Mouse (Mus musculus) hindbrain, embryonic 11.5 days (tissue): ENCODE results near the gene Napsa. TPM values are rescaled to one million over a fixed set of nuclear protein-coding genes. Genes with fewer than 3 reads are reported as not detected.
A peak's percentile ranks its signal among the peaks of the same experiment; 100 is the strongest.

Source experiments
- ATAC-seq: fragments of 200-750 bp; cut with Nextera tagmentation; 2 replicates; pipeline ENCODE4 v1.8.0; 2017; ENCODE audit warnings: mild to moderate bottlenecking, moderate TSS enrichment, moderate library complexity; ENCODE audit not compliant: low FRiP score
- DNase-seq: peaks from one replicate; pipeline ENCODE4 v3.0.0-alpha.2; 2015; ENCODE audit warnings: low spot score
- H3K27ac ChIP-seq: fragments of 300-500 bp; sonication (generic); 2 replicates; pipeline ENCODE4 v1.5.1; 2014; ENCODE audit warnings: mild to moderate bottlenecking, low read depth, low read length
- H3K27me3 ChIP-seq: fragments of 300-500 bp; sonication (generic); 2 replicates; pipeline ENCODE4 v1.6.1; 2014; ENCODE audit warnings: mild to moderate bottlenecking, low read length, moderate library complexity, mixed read lengths; ENCODE audit not compliant: control insufficient read depth, insufficient read depth
- H3K36me3 ChIP-seq: fragments of 300-500 bp; sonication (generic); 2 replicates; pipeline ENCODE4 v1.6.1; 2014; ENCODE audit warnings: mild to moderate bottlenecking, low read length, moderate library complexity, mixed read lengths; ENCODE audit not compliant: control insufficient read depth, insufficient read depth
- H3K4me1 ChIP-seq: fragments of 300-500 bp; sonication (generic); replicated peaks from 2 replicates; pipeline ENCODE4 v1.6.1; 2014; ENCODE audit warnings: low read length, mixed read lengths; ENCODE audit not compliant: control insufficient read depth, insufficient read depth
- H3K4me2 ChIP-seq: fragments of 300-500 bp; sonication (generic); replicated peaks from 2 replicates; pipeline ENCODE4 v1.6.1; 2014; ENCODE audit warnings: mild to moderate bottlenecking, low read depth, low read length
- H3K4me3 ChIP-seq: fragments of 300-500 bp; sonication (generic); 2 replicates; pipeline ENCODE4 v1.5.1; 2014; ENCODE audit warnings: low read depth, low read length
- H3K9ac ChIP-seq: fragments of 300-500 bp; sonication (generic); 2 replicates; pipeline ENCODE4 v1.6.1; 2014; ENCODE audit warnings: low read depth, low read length
- H3K9me3 ChIP-seq: fragments of 300-500 bp; sonication (generic); 2 replicates; pipeline ENCODE4 v1.6.1; 2016; ENCODE audit warnings: low read length; ENCODE audit not compliant: control insufficient read depth
- WGBS: fragments of 180-500 bp; shearing (Covaris S2); extraction: QIAGEN DNeasy Blood & Tissue Kit; methylation state at CpG from one replicate; pipeline ENCODE4 v1.1.7; 2014; 5-methylcytosine and 5-hydroxymethylcytosine counted together
- polyA plus RNA-seq: library from polyadenylated mRNA; unstranded; fragments of >200 nt; fragmentation: Nextera tagmentation; extraction: Ambion mirVana; gene quantifications from 2 replicates; pipeline ENCODE4 v1.2.1, GENCODE M21; 2014

The Napsa gene
- polyA plus RNA-seq, 1 experiment from 2014 or later, result 0.28 TPM

DNA sequence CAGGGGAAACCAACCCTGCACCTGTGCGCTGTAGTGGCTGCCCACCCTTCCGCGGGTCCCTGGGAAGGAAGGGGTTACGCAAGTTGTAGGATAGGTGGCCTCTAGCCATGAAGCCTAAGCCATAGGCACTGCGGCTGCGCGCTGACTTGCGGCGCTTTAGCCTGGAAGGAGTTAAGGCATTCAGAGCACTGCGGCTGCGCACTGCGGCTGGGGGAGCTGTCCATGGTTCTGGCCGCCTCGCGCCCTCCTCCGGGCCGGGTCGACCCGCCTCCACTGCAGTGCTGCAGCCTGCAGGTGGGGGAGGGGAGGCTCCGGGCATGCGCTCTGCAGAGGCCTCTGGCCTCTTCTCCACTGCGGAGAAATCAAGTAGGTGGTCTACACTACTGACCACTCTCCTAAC is 21.6 kb downstream of the Napsa start:
- no peaks in the 10 kb centered on the region for H3K9me3 ChIP-seq
- H3K36me3 ChIP-seq, result no peaks in the 10 kb centered on the region
- no peak overlapping the region for H3K9ac ChIP-seq
- WGBS, result 2% methylated on average over 20 of the region's 22 CpGs
- DNase-seq, result peak; percentile 96
- H3K27me3 ChIP-seq, result peaks cover 25% of the 10 kb centered on the region
- H3K4me1 ChIP-seq, result peaks cover 15% of the 10 kb centered on the region
- H3K4me3 ChIP-seq, result 0 out of 2 replicates have a peak overlapping the region, but pooled peaks have one; percentile 9
- peak overlapping the region; percentile 39 for H3K4me2 ChIP-seq
- peak overlapping the region; percentile 43; the same call in 1 of the 2 replicates for H3K27ac ChIP-seq
- peak; percentile 46 for ATAC-seq

DNA sequence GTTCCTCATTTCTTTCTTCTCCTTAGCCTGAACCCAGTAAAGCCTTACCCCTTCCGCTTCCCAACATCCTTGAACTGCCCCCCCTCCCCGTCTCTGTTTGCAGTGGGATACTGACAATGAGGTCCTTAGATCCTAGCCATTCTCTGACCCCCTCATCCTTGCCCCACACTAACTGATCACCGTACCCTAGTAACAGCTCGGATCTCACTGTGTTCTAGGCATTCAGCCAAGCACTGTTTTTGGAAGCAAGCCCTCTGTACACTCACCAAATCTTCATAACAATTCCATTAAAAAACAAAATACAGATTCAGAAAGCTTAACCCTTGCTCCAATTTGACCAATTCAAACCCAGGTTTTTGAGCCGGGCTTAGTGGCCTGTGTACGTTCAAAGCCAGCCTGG is 22.1 kb downstream of the Napsa start:
- no peak for DNase-seq
- H3K4me3 ChIP-seq, result no peak overlapping the region
- H3K27me3 ChIP-seq, result peaks cover 25% of the 10 kb centered on the region
- peaks cover 15% of the 10 kb centered on the region for H3K4me1 ChIP-seq
- H3K9me3 ChIP-seq, result no peaks in the 10 kb centered on the region
- H3K27ac ChIP-seq, result peak overlapping the region; percentile 43; the same call in 1 of the 2 replicates
- 71% methylated on average over 6 of the region's 6 CpGs for WGBS
- H3K36me3 ChIP-seq, result no peaks in the 10 kb centered on the region
- ATAC-seq, result no peak
- H3K4me2 ChIP-seq, result peak overlapping the region; percentile 39; the same call in 1 of the 2 replicates
- H3K9ac ChIP-seq, result no peak overlapping the region

DNA sequence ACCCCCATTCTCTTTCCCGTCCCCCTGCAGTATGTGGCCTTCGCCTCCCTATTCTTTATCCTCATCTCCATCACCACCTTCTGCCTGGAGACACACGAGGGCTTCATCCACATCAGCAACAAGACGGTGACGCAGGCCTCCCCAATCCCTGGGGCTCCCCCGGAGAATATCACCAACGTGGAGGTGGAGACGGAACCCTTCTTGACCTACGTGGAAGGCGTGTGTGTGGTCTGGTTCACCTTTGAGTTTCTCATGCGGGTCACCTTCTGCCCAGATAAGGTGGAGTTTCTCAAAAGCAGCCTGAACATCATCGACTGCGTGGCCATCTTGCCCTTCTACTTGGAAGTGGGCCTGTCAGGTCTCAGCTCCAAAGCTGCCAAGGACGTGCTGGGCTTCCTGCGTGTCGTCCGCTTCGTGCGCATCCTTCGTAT is 23.0 kb downstream of the Napsa start:
- H3K9ac ChIP-seq, result no peak overlapping the region
- peaks cover 15% of the 10 kb centered on the region for H3K4me1 ChIP-seq
- no peak overlapping the region for H3K4me2 ChIP-seq
- DNase-seq (no peak), ATAC-seq (no peak)
- no peaks in the 10 kb centered on the region for H3K9me3 ChIP-seq
- no peak overlapping the region for H3K4me3 ChIP-seq
- 94% methylated on average over 20 of the region's 20 CpGs for WGBS
- H3K27me3 ChIP-seq, result peaks cover 25% of the 10 kb centered on the region
- H3K27ac ChIP-seq, result no peak overlapping the region
- no peaks in the 10 kb centered on the region for H3K36me3 ChIP-seq

DNA sequence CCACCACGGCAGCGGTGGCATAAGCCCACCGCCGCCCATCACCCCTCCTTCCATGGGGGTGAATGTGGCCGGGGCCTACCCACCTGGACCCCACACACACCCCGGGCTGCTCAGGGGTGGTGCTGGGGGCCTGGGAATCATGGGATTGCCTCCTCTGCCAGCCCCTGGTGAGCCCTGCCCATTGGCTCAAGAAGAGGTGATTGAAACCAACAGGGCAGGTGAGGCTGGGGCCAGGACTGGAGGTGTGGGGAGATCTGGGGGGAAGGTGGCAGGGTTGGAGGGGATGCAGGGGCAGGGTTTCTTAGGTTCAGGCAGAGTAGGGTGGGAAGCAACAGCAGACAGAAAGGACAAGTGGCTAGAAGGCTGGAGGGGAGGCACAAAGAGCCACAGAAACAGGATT is 23.9 kb downstream of the Napsa start:
- H3K4me2 ChIP-seq, result no peak overlapping the region
- no peak overlapping the region for H3K9ac ChIP-seq
- DNase-seq (no peak), ATAC-seq (no peak)
- H3K27me3 ChIP-seq, result peaks cover 29% of the 10 kb centered on the region
- peaks cover 15% of the 10 kb centered on the region for H3K4me1 ChIP-seq
- H3K9me3 ChIP-seq, result no peaks in the 10 kb centered on the region
- no peak overlapping the region for H3K27ac ChIP-seq
- H3K4me3 ChIP-seq, result no peak overlapping the region
- 86% methylated on average over 5 of the region's 6 CpGs for WGBS
- no peaks in the 10 kb centered on the region for H3K36me3 ChIP-seq

DNA sequence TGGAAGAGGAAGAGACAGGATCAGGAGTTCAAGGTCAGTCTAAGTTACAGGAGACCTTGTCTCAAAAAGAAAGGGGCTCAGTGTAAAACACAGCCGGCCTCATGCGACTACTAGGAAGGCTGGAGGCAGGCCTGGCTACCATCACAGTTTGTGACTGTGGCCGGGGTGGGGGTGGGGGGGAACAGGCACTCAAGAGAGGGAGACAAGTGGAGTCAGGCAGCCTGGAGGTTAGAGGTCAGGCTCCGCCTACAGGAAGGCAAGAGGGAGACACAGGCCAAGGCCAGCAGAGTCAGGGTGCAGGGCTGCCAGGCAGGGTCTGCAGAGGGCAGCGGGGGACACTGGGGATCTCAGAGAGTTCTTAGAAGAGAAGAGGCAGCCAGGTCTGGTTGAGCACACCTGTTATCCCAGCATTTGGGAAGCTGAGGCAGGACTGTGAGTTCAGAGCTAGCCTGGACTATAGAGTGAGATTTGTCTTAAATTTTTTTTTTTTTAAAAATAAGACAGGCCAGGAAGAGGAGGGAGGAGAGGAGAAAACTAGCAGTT is 24.9 kb downstream of the Napsa start:
- H3K4me2 ChIP-seq, result no peak overlapping the region
- H3K4me3 ChIP-seq, result no peak overlapping the region
- DNase-seq (no peak), ATAC-seq (no peak)
- peaks cover 10% of the 10 kb centered on the region for H3K4me1 ChIP-seq
- no peak overlapping the region for H3K9ac ChIP-seq
- no peaks in the 10 kb centered on the region for H3K9me3 ChIP-seq
- peaks cover 27% of the 10 kb centered on the region for H3K27me3 ChIP-seq
- no peak overlapping the region for H3K27ac ChIP-seq
- WGBS, result 62% methylated on average over 5 of the region's 5 CpGs
- no peaks in the 10 kb centered on the region for H3K36me3 ChIP-seq

DNA sequence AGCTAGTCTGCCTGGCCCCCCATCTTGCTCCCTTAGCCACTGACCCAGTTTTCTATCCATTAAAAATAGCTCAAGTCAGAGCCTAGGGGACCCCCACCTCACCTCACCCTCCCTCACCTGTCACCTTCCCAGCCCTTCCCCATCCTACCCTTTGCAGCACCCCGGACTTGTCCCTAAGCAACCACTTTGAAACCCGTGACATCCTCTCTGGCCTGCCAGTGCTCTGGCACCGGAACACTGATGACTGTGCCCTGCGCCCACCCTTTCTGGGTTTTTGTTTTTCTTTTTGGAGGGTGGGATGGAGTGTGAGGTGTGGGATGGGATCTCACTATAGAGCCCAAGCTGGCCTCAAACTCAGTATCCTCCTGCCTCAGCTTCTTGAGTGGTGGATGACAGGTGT is 25.5 kb downstream of the Napsa start:
- peaks cover 7% of the 10 kb centered on the region for H3K4me1 ChIP-seq
- no peak for DNase-seq
- H3K27me3 ChIP-seq, result peaks cover 27% of the 10 kb centered on the region
- H3K27ac ChIP-seq, result no peak overlapping the region
- ATAC-seq, result no peak
- H3K4me3 ChIP-seq, result no peak overlapping the region
- H3K36me3 ChIP-seq, result no peaks in the 10 kb centered on the region
- no peak overlapping the region for H3K9ac ChIP-seq
- no peak overlapping the region for H3K4me2 ChIP-seq
- WGBS, result 90% methylated on average over 4 of the region's 4 CpGs
- H3K9me3 ChIP-seq, result no peaks in the 10 kb centered on the region

DNA sequence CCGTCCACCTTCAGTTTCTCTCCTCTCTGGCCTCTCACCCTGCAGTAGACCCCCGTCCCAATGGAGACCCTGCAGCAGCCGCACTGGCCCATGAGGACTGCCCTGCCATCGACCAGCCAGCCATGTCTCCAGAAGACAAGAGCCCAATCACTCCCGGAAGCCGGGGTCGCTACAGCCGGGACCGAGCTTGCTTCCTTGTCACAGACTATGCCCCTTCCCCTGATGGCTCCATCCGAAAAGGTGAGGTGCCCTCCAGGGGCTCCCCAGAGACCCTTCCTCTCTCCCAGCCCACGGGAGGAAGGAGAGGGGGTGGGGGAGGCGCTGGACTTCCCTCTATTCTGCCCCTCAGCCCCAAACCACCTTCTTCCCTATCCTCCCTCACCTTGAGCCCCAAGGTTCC is 26.2 kb downstream of the Napsa start:
- ATAC-seq (no peak), DNase-seq (no peak)
- H3K4me3 ChIP-seq, result no peak overlapping the region
- H3K9me3 ChIP-seq, result no peaks in the 10 kb centered on the region
- H3K36me3 ChIP-seq, result no peaks in the 10 kb centered on the region
- H3K4me1 ChIP-seq, result peaks cover 3% of the 10 kb centered on the region
- no peak overlapping the region for H3K4me2 ChIP-seq
- H3K27ac ChIP-seq, result no peak overlapping the region
- H3K9ac ChIP-seq, result no peak overlapping the region
- peaks cover 20% of the 10 kb centered on the region for H3K27me3 ChIP-seq
- WGBS, result 84% methylated on average over 12 of the region's 12 CpGs

DNA sequence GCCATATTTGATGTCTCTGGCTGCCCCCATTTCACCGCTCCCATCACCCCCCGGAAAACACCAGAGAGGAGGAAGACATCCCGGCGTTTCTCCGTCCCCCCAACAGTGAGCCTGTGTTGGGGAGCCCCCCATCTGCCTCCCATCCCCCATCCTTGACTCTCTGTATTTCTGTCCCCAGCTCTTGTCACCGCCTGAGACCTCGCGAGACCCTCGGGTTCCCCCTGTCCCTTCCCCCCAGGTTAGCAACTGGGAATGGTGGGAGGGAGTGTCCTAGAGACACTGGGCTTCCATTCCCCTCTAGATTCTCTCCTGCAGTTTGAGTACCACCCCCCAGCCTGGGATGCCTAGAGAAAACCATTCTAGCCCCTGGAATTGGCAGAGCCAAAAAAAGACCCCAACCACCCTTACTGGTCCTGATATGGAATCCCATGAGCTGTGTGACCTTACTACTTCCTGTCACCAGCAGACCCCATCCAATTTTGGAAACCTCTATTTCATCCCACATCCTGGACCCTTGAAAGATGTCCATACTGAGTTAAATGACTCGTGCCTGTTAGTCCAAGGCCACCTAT is 28.6 kb downstream of the Napsa start:
- ATAC-seq, result no peak
- peaks cover 8% of the 10 kb centered on the region for H3K4me1 ChIP-seq
- H3K9me3 ChIP-seq, result no peaks in the 10 kb centered on the region
- H3K9ac ChIP-seq, result no peak overlapping the region
- no peak overlapping the region for H3K27ac ChIP-seq
- DNase-seq, result no peak
- H3K4me2 ChIP-seq, result no peak overlapping the region
- WGBS, result 82% methylated on average over 10 of the region's 10 CpGs
- no peaks in the 10 kb centered on the region for H3K36me3 ChIP-seq
- no peak overlapping the region for H3K4me3 ChIP-seq
- peaks cover 19% of the 10 kb centered on the region for H3K27me3 ChIP-seq

DNA sequence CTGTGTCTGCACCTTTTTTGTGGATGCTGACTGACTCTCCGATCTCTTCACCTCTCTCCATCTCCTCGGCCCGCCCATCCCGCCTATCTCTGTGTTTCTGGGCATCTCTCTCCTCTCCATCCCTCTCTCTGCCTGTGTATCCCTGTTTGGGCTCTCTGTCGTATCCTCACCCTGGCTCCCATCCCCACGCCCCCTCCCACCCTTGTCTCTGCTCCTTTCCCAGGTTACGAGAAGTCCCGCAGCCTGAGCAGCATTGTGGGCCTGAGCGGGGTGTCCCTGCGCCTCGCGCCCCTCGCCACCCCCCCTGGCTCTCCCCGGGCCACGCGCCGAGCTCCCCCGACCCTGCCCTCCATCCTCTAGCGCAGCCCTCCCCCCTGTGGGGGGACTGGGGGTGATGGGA is 29.5 kb downstream of the Napsa start:
- no peak overlapping the region for H3K4me3 ChIP-seq
- WGBS, result 15% methylated on average over 12 of the region's 19 CpGs
- H3K4me2 ChIP-seq, result no peak overlapping the region
- no peak overlapping the region for H3K27ac ChIP-seq
- H3K27me3 ChIP-seq, result peaks cover 27% of the 10 kb centered on the region
- H3K36me3 ChIP-seq, result no peaks in the 10 kb centered on the region
- ATAC-seq, result no peak
- peaks cover 8% of the 10 kb centered on the region for H3K4me1 ChIP-seq
- DNase-seq, result peak; percentile 6
- H3K9me3 ChIP-seq, result no peaks in the 10 kb centered on the region
- H3K9ac ChIP-seq, result peak overlapping the region; percentile 38
